Mouse (Mus musculus): ENCODE data around the gene Prkca. TPM values are rescaled to one million over a fixed set of nuclear protein-coding genes. Genes with fewer than 3 reads are reported as not detected.

Gene Prkca
- polyA plus RNA-seq, 1 experiment from 2014 or later = 11.2 TPM

- DNase-seq (ENCODE audit: low spot score) = no peak
Measured at GRCm38 (mm10) chr11:108299913-108300312, 43.8 kb downstream of the Prkca start.

GRCm38 (mm10) chr11:108297956-108298355 lies 45.8 kb downstream of the Prkca start:
- no peak for DNase-seq (ENCODE audit: low spot score)

GRCm38 (mm10) chr11:108295373-108295772 lies 48.4 kb downstream of the Prkca start:
- DNase-seq (ENCODE audit: low spot score) = no peak

- DNase-seq (ENCODE audit: low spot score) = no peak
Measured at GRCm38 (mm10) chr11:108294305-108294813, 49.4 kb downstream of the Prkca start.

- no peak for DNase-seq (ENCODE audit: low spot score)
Measured at GRCm38 (mm10) chr11:108293843-108294242, 49.9 kb downstream of the Prkca start.

- no peak for DNase-seq (ENCODE audit: low spot score)
Measured at GRCm38 (mm10) chr11:108289192-108289591, 54.5 kb downstream of the Prkca start.

GRCm38 (mm10) chr11:108287321-108287720 lies 56.4 kb downstream of the Prkca start:
- DNase-seq (ENCODE audit: low spot score) = no peak

GRCm38 (mm10) chr11:108285046-108285445 lies 58.7 kb downstream of the Prkca start:
- no peak for DNase-seq (ENCODE audit: low spot score)

GRCm38 (mm10) chr11:108282850-108283459 lies 60.8 kb downstream of the Prkca start:
- no peak for DNase-seq (ENCODE audit: low spot score)

GRCm38 (mm10) chr11:108279748-108280373 lies 63.9 kb downstream of the Prkca start:
- DNase-seq (ENCODE audit: low spot score) = no peak

GRCm38 (mm10) chr11:108277096-108277495 lies 66.6 kb downstream of the Prkca start:
- DNase-seq (ENCODE audit: low spot score) = no peak

GRCm38 (mm10) chr11:108276148-108276547 lies 67.6 kb downstream of the Prkca start:
- no peak for DNase-seq (ENCODE audit: low spot score)

- DNase-seq (ENCODE audit: low spot score) = no peak
Measured at GRCm38 (mm10) chr11:108274046-108274445, 69.7 kb downstream of the Prkca start.

- DNase-seq (ENCODE audit: low spot score) = peak; percentile 65
Measured at GRCm38 (mm10) chr11:108273415-108273965, 70.2 kb downstream of the Prkca start.

GRCm38 (mm10) chr11:108272601-108273414 lies 70.9 kb downstream of the Prkca start:
- peak; percentile 59 for DNase-seq (ENCODE audit: low spot score)

GRCm38 (mm10) chr11:108271305-108271704 lies 72.4 kb downstream of the Prkca start:
- peak; percentile 75 for DNase-seq (ENCODE audit: low spot score)

GRCm38 (mm10) chr11:108269516-108269915 lies 74.2 kb downstream of the Prkca start:
- no peak for DNase-seq (ENCODE audit: low spot score)

- peak; percentile 27 for DNase-seq (ENCODE audit: low spot score)
Measured at GRCm38 (mm10) chr11:108268421-108269322, 75.1 kb downstream of the Prkca start.

- DNase-seq (ENCODE audit: low spot score) = no peak
Measured at GRCm38 (mm10) chr11:108267825-108268224, 75.9 kb downstream of the Prkca start.

GRCm38 (mm10) chr11:108267066-108267465 lies 76.7 kb downstream of the Prkca start:
- DNase-seq (ENCODE audit: low spot score) = no peak

GRCm38 (mm10) chr11:108263868-108264267 lies 79.9 kb downstream of the Prkca start:
- no peak for DNase-seq (ENCODE audit: low spot score)

Data from thymus, postnatal 0 days (tissue).